Mouse (Mus musculus) cerebellum, adult 18-20 months (tissue): ENCODE measurements around the gene Kcnh2.

Source experiments
- DNase-seq, 2 experiments: peaks; one replicate each; pipeline ENCODE4 v3.0.0; 2021

Gene Kcnh2

GRCm38 (mm10) chr5:24374666-24375328 is 23.4 kb upstream of the Kcnh2 start:
- no peak for DNase-seq

- no peak for DNase-seq
Observed at GRCm38 (mm10) chr5:24374216-24374615, 22.8 kb upstream of the Kcnh2 start.

- DNase-seq = no peak
Observed at GRCm38 (mm10) chr5:24373807-24374206, 22.4 kb upstream of the Kcnh2 start.

GRCm38 (mm10) chr5:24369767-24370166 is 18.4 kb upstream of the Kcnh2 start:
- no peak for DNase-seq

- no peak for DNase-seq
Observed at GRCm38 (mm10) chr5:24366426-24366825, 15.0 kb upstream of the Kcnh2 start.

GRCm38 (mm10) chr5:24365528-24365927 is 14.1 kb upstream of the Kcnh2 start:
- DNase-seq = no peak

GRCm38 (mm10) chr5:24364963-24365362 is 13.6 kb upstream of the Kcnh2 start:
- DNase-seq = no peak

- DNase-seq = no peak
Observed at GRCm38 (mm10) chr5:24364508-24364907, 13.1 kb upstream of the Kcnh2 start, which contains the start of gene Nos3. Gene Nos3, plus strand, starts transcription at chr5:24364810.

GRCm38 (mm10) chr5:24364061-24364460 is 12.7 kb upstream of the Kcnh2 start:
- no peak for DNase-seq

- DNase-seq = no peak
Observed at GRCm38 (mm10) chr5:24363467-24363866, 12.1 kb upstream of the Kcnh2 start.

- peak; percentile 82 to 89 for DNase-seq
Observed at GRCm38 (mm10) chr5:24360792-24361454, 9.5 kb upstream of the Kcnh2 start.

GRCm38 (mm10) chr5:24357461-24357860 is 6.1 kb upstream of the Kcnh2 start:
- DNase-seq = peak; percentile 29 to 52

GRCm38 (mm10) chr5:24356764-24357163 is 5.4 kb upstream of the Kcnh2 start:
- no peak for DNase-seq

GRCm38 (mm10) chr5:24353327-24353726 is 1.9 kb upstream of the Kcnh2 start:
- no peak for DNase-seq

- peak; percentile 28 to 39 for DNase-seq
Observed at GRCm38 (mm10) chr5:24352251-24352859, 951 bp upstream of the Kcnh2 start.

GRCm38 (mm10) chr5:24351701-24352171 is 332 bp upstream of the Kcnh2 start:
- peak; percentile 91 to 93 for DNase-seq

- DNase-seq = peak in 1 of 2 experiments; percentile 46
Observed at GRCm38 (mm10) chr5:24350531-24351250, 713 bp downstream of the Kcnh2 start.

GRCm38 (mm10) chr5:24350073-24350472 is 1.3 kb downstream of the Kcnh2 start:
- DNase-seq = peak in 1 of 2 experiments; percentile 18

- peak; percentile 27 to 54 for DNase-seq
Observed at GRCm38 (mm10) chr5:24348546-24348945, 2.9 kb downstream of the Kcnh2 start.

- peak; percentile 78 to 84 for DNase-seq
Observed at GRCm38 (mm10) chr5:24348128-24348527, 3.3 kb downstream of the Kcnh2 start.

GRCm38 (mm10) chr5:24347186-24347875 is 4.1 kb downstream of the Kcnh2 start:
- no peak for DNase-seq

GRCm38 (mm10) chr5:24346313-24346712 is 5.1 kb downstream of the Kcnh2 start:
- DNase-seq = no peak
